ENCODE assay signal across 25 mouse cellular contexts in genomic region chr11:98595473-98595872, GRCm38 (mm10). TPM values are rescaled to one million over a fixed set of nuclear protein-coding genes. Genes with fewer than 3 reads are reported as not detected.
"Had no signal": no experiment of that assay in that cellular context is flagged by ENCODE, and none has a peak within 500 bp of the region (broad histone marks: within the 10 kb centered on the region; RNA-seq: fewer than 3 reads in every experiment).

No protein-coding gene starts in this region.

- H3K4me1 ChIP-seq: midbrain, embryonic 13.5 days; midbrain, embryonic 15.5 days had no signal

- H3K27ac ChIP-seq: liver, embryonic 15.5 days; lung, embryonic 15.5 days; macrophage; midbrain, embryonic 13.5 days; midbrain, embryonic 15.5 days; neural tube, embryonic 13.5 days; neural tube, embryonic 15.5 days had no signal

- DNase-seq: liver, postnatal 0 days; lung, adult 2 months; lung, postnatal 14 days; lung, postnatal 36 days; right cerebral cortex, adult 18-20 months; right cerebral cortex, postnatal 25 days; right cerebral cortex, postnatal 4 days; spleen, adult 18-20 months; thymus, adult 18-20 months had no signal

- H3K9me3 ChIP-seq: liver, embryonic 15.5 days; lung, embryonic 15.5 days; megakaryocyte, embryonic 14.5 days; midbrain, embryonic 13.5 days; midbrain, embryonic 15.5 days; neural tube, embryonic 13.5 days; neural tube, embryonic 15.5 days had no signal

- H3K4me3 ChIP-seq: liver, embryonic 15.5 days; lung, embryonic 15.5 days; megakaryocyte, embryonic 14.5 days; midbrain, embryonic 13.5 days; midbrain, embryonic 15.5 days; neural tube, embryonic 13.5 days; neural tube, embryonic 15.5 days had no signal

- H3K4me2 ChIP-seq: liver, embryonic 15.5 days; lung, embryonic 15.5 days; midbrain, embryonic 11.5 days; midbrain, embryonic 13.5 days; midbrain, embryonic 15.5 days; neural tube, embryonic 13.5 days; neural tube, embryonic 15.5 days had no signal

- H3K36me3 ChIP-seq: liver, embryonic 15.5 days; lung, embryonic 15.5 days; midbrain, embryonic 13.5 days; midbrain, embryonic 15.5 days; neural tube, embryonic 13.5 days; neural tube, embryonic 15.5 days had no signal

RNA-seq across cellular contexts. Expression of gene Lrrc3c, which starts 2.6 kb away (rescaled TPM):
- polyA plus RNA-seq: liver, embryonic 15.5 days; liver, postnatal 0 days; lung, adult 2 months; lung, embryonic 15.5 days; lung, postnatal 0 days; macrophage; midbrain, embryonic 11.5 days; midbrain, embryonic 13.5 days; midbrain, embryonic 15.5 days; midbrain, postnatal 0 days; neural tube, embryonic 11.5 days; neural tube, embryonic 13.5 days; neural tube, embryonic 15.5 days; small intestine, adult 2 months; stomach, embryonic 14.5 days; stomach, embryonic 16.5 days; thymus, postnatal 0 days had no signal

RNA-seq across cellular contexts. Expression of gene Gm12355, which starts 30.0 kb away (rescaled TPM):
- polyA plus RNA-seq: lung, adult 2 months; macrophage; small intestine, adult 2 months had no signal

RNA-seq across cellular contexts. Expression of gene Gsdma3, which starts 30.7 kb away (rescaled TPM):
- polyA plus RNA-seq: liver, embryonic 15.5 days; liver, postnatal 0 days; lung, adult 2 months; lung, embryonic 15.5 days; lung, postnatal 0 days; macrophage; midbrain, embryonic 11.5 days; midbrain, embryonic 13.5 days; midbrain, embryonic 15.5 days; midbrain, postnatal 0 days; neural tube, embryonic 11.5 days; neural tube, embryonic 13.5 days; neural tube, embryonic 15.5 days; small intestine, adult 2 months; stomach, embryonic 14.5 days; stomach, embryonic 16.5 days had no signal

RNA-seq across cellular contexts. Expression of gene Zpbp2, which starts 44.6 kb away (rescaled TPM):
- polyA plus RNA-seq: macrophage; neural tube, embryonic 13.5 days; neural tube, embryonic 15.5 days; small intestine, adult 2 months; stomach, embryonic 14.5 days had no signal
